Mouse (Mus musculus) cortical plate, adult 2 months (tissue): Measurements from ENCODE around the gene 1700023F06Rik. TPM values are rescaled to one million over a fixed set of nuclear protein-coding genes. Genes with fewer than 3 reads are reported as not detected.
A peak's percentile ranks its signal among the peaks of the same experiment; 100 is the strongest.

Experiments used
- H3K27ac ChIP-seq: fragments of 200-500 bp; 2 replicates; pipeline ENCODE4 v1.5.1; 2012; ENCODE audit warnings: low read length, control low read depth, inconsistent platforms; ENCODE audit not compliant: insufficient read depth
- H3K4me1 ChIP-seq: fragments of 200-500 bp; 2 replicates; pipeline ENCODE4 v1.6.1; 2011; ENCODE audit warnings: low read length; ENCODE audit not compliant: control insufficient read depth, insufficient read depth
- H3K4me3 ChIP-seq: fragments of 200-500 bp; 2 replicates; pipeline ENCODE4 v1.5.1; 2011; ENCODE audit warnings: mild to moderate bottlenecking, low read length, control low read depth; ENCODE audit not compliant: insufficient read depth
- CTCF ChIP-seq: fragments of 200-500 bp; IDR thresholded peaks from 2 replicates; pipeline ENCODE4 v1.5.1; 2011; ENCODE audit warnings: mild to moderate bottlenecking, control low read depth, low read length; ENCODE audit not compliant: insufficient read depth; ENCODE audit errors: extremely low read depth
- POLR2A ChIP-seq: fragments of 200-500 bp; IDR thresholded peaks from 2 replicates; pipeline ENCODE4 v1.6.1; 2011; ENCODE audit warnings: mild to moderate bottlenecking, low read length, control low read depth; ENCODE audit not compliant: insufficient read depth; ENCODE audit errors: extremely low read depth
- polyA plus RNA-seq: library from polyadenylated mRNA; depleted of rRNA; stranded (reverse); fragments of >200 nt; gene quantifications from 2 replicates; pipeline ENCODE4 v1.2.3, GENCODE M21; 2012

1700023F06Rik gene
- polyA plus RNA-seq, 1 experiment = 4.2 TPM

- peak within 1 kb of the TSS; percentile 73; the same call in 1 of the 2 replicates for H3K27ac ChIP-seq
These were observed 37.7 kb downstream of the 1700023F06Rik start, which contains the start of gene Fmnl1 for GRCm38 (mm10) chr11:103170494-103171285. TSS of gene Fmnl1 (plus strand) at chr11:103171107.

GRCm38 (mm10) chr11:103170111-103170493 lies 38.3 kb downstream of the 1700023F06Rik start:
- Histone ChIP-seq H3K4me1 (peaks cover 11% of the 10 kb centered on the region), H3K27ac (0 out of 2 replicates have a peak overlapping the region, but pooled peaks have one; percentile 43), H3K4me3 (peak overlapping the region; percentile 79)
- no peak for TF ChIP-seq POLR2A
- no peak for TF ChIP-seq CTCF

More at GRCm38 (mm10) chr11:103170494-103171285, 37.7 kb downstream of the 1700023F06Rik start, which contains the start of gene Fmnl1:
- H3K4me3 ChIP-seq = peak within 1 kb of the TSS; percentile 79
- H3K4me1 ChIP-seq = peaks cover 11% of the 10 kb centered on the region
- TF ChIP-seq POLR2A (no peak), CTCF (no peak)

GRCm38 (mm10) chr11:103169664-103170063 lies 38.7 kb downstream of the 1700023F06Rik start:
- H3K4me3 ChIP-seq = no peak overlapping the region; the same call in 1 of the 2 replicates
- peaks cover 11% of the 10 kb centered on the region for H3K4me1 ChIP-seq
- TF ChIP-seq POLR2A (no peak), CTCF (no peak)
- H3K27ac ChIP-seq = no peak overlapping the region

- Histone ChIP-seq H3K4me1 (peaks cover 7% of the 10 kb centered on the region; the same call in 1 of the 2 replicates), H3K27ac (no peak overlapping the region), H3K4me3 (no peak overlapping the region)
- TF ChIP-seq POLR2A = no peak
- TF ChIP-seq CTCF = peak; percentile 99
These were observed 39.5 kb downstream of the 1700023F06Rik start for GRCm38 (mm10) chr11:103168690-103169390.

- Histone ChIP-seq H3K4me1 (0 out of 2 replicates have a peak, but pooled peaks cover under 1% of the 10 kb centered on the region), H3K27ac (no peak overlapping the region), H3K4me3 (no peak overlapping the region)
- TF ChIP-seq CTCF (no peak), POLR2A (no peak)
These were observed 44.0 kb downstream of the 1700023F06Rik start for GRCm38 (mm10) chr11:103164391-103164790.

GRCm38 (mm10) chr11:103162132-103162531 lies 46.2 kb downstream of the 1700023F06Rik start:
- H3K27ac ChIP-seq = no peak overlapping the region
- no peak overlapping the region for H3K4me3 ChIP-seq
- no peaks in the 10 kb centered on the region for H3K4me1 ChIP-seq
- TF ChIP-seq CTCF = no peak
- no peak for TF ChIP-seq POLR2A

- Histone ChIP-seq H3K27ac (no peak overlapping the region), H3K4me3 (no peak overlapping the region), H3K4me1 (no peaks in the 10 kb centered on the region)
- TF ChIP-seq CTCF (no peak), POLR2A (no peak)
These were observed 46.9 kb downstream of the 1700023F06Rik start for GRCm38 (mm10) chr11:103161449-103161848.

GRCm38 (mm10) chr11:103160738-103161137 lies 47.6 kb downstream of the 1700023F06Rik start:
- H3K4me1 ChIP-seq = no peaks in the 10 kb centered on the region
- H3K27ac ChIP-seq = no peak overlapping the region
- no peak for TF ChIP-seq POLR2A
- TF ChIP-seq CTCF = no peak
- H3K4me3 ChIP-seq = no peak overlapping the region

GRCm38 (mm10) chr11:103158621-103159478 lies 49.5 kb downstream of the 1700023F06Rik start:
- H3K27ac ChIP-seq = no peak overlapping the region
- no peak overlapping the region; the same call in 1 of the 2 replicates for H3K4me3 ChIP-seq
- no peaks in the 10 kb centered on the region for H3K4me1 ChIP-seq
- no peak for TF ChIP-seq POLR2A
- TF ChIP-seq CTCF = peak; percentile 83
